8 mouse cellular contexts compared by ENCODE assay signal in genomic region chr17:37203206-37203916, GRCm38 (mm10). TPM values are rescaled to one million over a fixed set of nuclear protein-coding genes. Genes with fewer than 3 reads are reported as not detected.
DNase-seq lines count a peak whose midpoint lies in the region; ATAC-seq and TF ChIP-seq lines count a peak whose summit lies in the region.

No protein-coding gene starts in this region.

- WGBS in forebrain, postnatal 0 days: 1% methylated on average over 4 of the region's 4 CpGs
- 0% methylated on average over 4 of the region's 4 CpGs for WGBS in hindbrain, embryonic 14.5 days

- TF ChIP-seq CTCF in forebrain, postnatal 0 days (IDR thresholded peaks at IDR 0.05; ENCODE audit: low read depth): peak; percentile 100

- no peak overlapping the region for H3K4me2 ChIP-seq in forebrain, postnatal 0 days (ENCODE audit: low read depth)
- no peak overlapping the region for H3K4me2 ChIP-seq in hindbrain, embryonic 14.5 days (replicated peaks)

- peak; percentile 92 for ATAC-seq in forebrain, postnatal 0 days
- peak; percentile 90 for ATAC-seq in hindbrain, embryonic 14.5 days (ENCODE audit: low FRiP score)

- H3K9ac ChIP-seq in forebrain, postnatal 0 days: no peak overlapping the region
- H3K9ac ChIP-seq in hindbrain, embryonic 14.5 days: no peak overlapping the region

- H3K27me3 ChIP-seq in forebrain, postnatal 0 days (ENCODE audit: insufficient read depth, low read length): peaks cover 5% of the 10 kb centered on the region; the same call in 1 of the 2 replicates
- peaks cover 3% of the 10 kb centered on the region for H3K27me3 ChIP-seq in hindbrain, embryonic 14.5 days (ENCODE audit: control insufficient read depth, insufficient read depth, low read length)

- no peaks in the 10 kb centered on the region for H3K4me1 ChIP-seq in forebrain, postnatal 0 days (ENCODE audit: insufficient read depth)
- no peaks in the 10 kb centered on the region for H3K4me1 ChIP-seq in hindbrain, embryonic 14.5 days (replicated peaks; ENCODE audit: control insufficient read depth, insufficient read depth, low read length)

- no peaks in the 10 kb centered on the region for H3K36me3 ChIP-seq in forebrain, postnatal 0 days (ENCODE audit: insufficient read depth)
- H3K36me3 ChIP-seq in hindbrain, embryonic 14.5 days (replicated peaks; ENCODE audit: control insufficient read depth, insufficient read depth): no peaks in the 10 kb centered on the region

- DNase-seq in MEL-GATA-1-ER (ENCODE audit: extremely low read depth, low read depth): peak; percentile 76
- peak; percentile 51 for DNase-seq in cerebellum, adult 11-12 months
- DNase-seq in forebrain, postnatal 0 days: peak; percentile 94
- peak; percentile 95 for DNase-seq in hindbrain, embryonic 14.5 days (ENCODE audit: low spot score)
- DNase-seq in layer of hippocampus, postnatal 14 days (ENCODE audit: low spot score in 2 of 2): peak; percentile 80 to 92
- peak; percentile 51 to 79 for DNase-seq in lung, postnatal 4 days
- peak; percentile 90 to 91 for DNase-seq in right cerebral cortex, adult 2 months (ENCODE audit: low spot score in 2 of 2)
- DNase-seq in urinary bladder, postnatal 14 days (ENCODE audit: low spot score): peak; percentile 83

- no peak overlapping the region for H3K27ac ChIP-seq in forebrain, postnatal 0 days (ENCODE audit: low read depth, low read length)
- H3K27ac ChIP-seq in hindbrain, embryonic 14.5 days: no peak overlapping the region

- no peaks in the 10 kb centered on the region for H3K9me3 ChIP-seq in forebrain, postnatal 0 days (ENCODE audit: low read length)
- H3K9me3 ChIP-seq in hindbrain, embryonic 14.5 days (ENCODE audit: control insufficient read depth, low read length): no peaks in the 10 kb centered on the region

- no peak overlapping the region for H3K4me3 ChIP-seq in forebrain, postnatal 0 days (ENCODE audit: low read depth, low read length)
- H3K4me3 ChIP-seq in hindbrain, embryonic 14.5 days (replicated peaks; ENCODE audit: low read length): no peak overlapping the region

RNA-seq across cellular contexts. Expression of gene Olfr94, which starts 2.6 kb away (rescaled TPM):
- not detected in 2 replicates for total RNA-seq in forebrain, postnatal 0 days (2014; rRNA removed)
- not detected in 2 replicates for polyA plus RNA-seq in forebrain, postnatal 0 days (2015; fragmentation: Nextera tagmentation; extraction: Ambion mirVana)
- 0.21 TPM in 1 of 2 replicates, not detected in the other for polyA plus RNA-seq in hindbrain, embryonic 14.5 days (2014; fragmentation: Nextera tagmentation; extraction: Ambion mirVana)
- total RNA-seq in layer of hippocampus, postnatal 14 days (2021): not detected

RNA-seq across cellular contexts. Expression of gene Olfr95, which starts 9.6 kb away (rescaled TPM):
- total RNA-seq in forebrain, postnatal 0 days (2014; rRNA removed): 0.05 TPM in 1 of 2 replicates, not detected in the other
- polyA plus RNA-seq in forebrain, postnatal 0 days (2015; fragmentation: Nextera tagmentation; extraction: Ambion mirVana): not detected in 2 replicates
- not detected in 2 replicates for polyA plus RNA-seq in hindbrain, embryonic 14.5 days (2014; fragmentation: Nextera tagmentation; extraction: Ambion mirVana)
- total RNA-seq in layer of hippocampus, postnatal 14 days (2021): not detected

RNA-seq across cellular contexts. Expression of gene Ubd, which starts 9.7 kb away (rescaled TPM):
- total RNA-seq in forebrain, postnatal 0 days (2014; rRNA removed): not detected in 2 replicates
- not detected in 2 replicates for polyA plus RNA-seq in forebrain, postnatal 0 days (2015; fragmentation: Nextera tagmentation; extraction: Ambion mirVana)
- not detected in 2 replicates for polyA plus RNA-seq in hindbrain, embryonic 14.5 days (2014; fragmentation: Nextera tagmentation; extraction: Ambion mirVana)
- total RNA-seq in layer of hippocampus, postnatal 14 days (2021): not detected

RNA-seq across cellular contexts. Expression of gene Olfr96, which starts 16.6 kb away (rescaled TPM):
- total RNA-seq in forebrain, postnatal 0 days (2014; rRNA removed): not detected in 2 replicates
- polyA plus RNA-seq in forebrain, postnatal 0 days (2015; fragmentation: Nextera tagmentation; extraction: Ambion mirVana): not detected in 2 replicates
- polyA plus RNA-seq in hindbrain, embryonic 14.5 days (2014; fragmentation: Nextera tagmentation; extraction: Ambion mirVana): not detected in 2 replicates
- not detected for total RNA-seq in layer of hippocampus, postnatal 14 days (2021)

RNA-seq across cellular contexts. Expression of gene Olfr97, which starts 33.8 kb away (rescaled TPM):
- not detected in 2 replicates for total RNA-seq in forebrain, postnatal 0 days (2014; rRNA removed)
- not detected in 2 replicates for polyA plus RNA-seq in forebrain, postnatal 0 days (2015; fragmentation: Nextera tagmentation; extraction: Ambion mirVana)
- not detected in 2 replicates for polyA plus RNA-seq in hindbrain, embryonic 14.5 days (2014; fragmentation: Nextera tagmentation; extraction: Ambion mirVana)
- total RNA-seq in layer of hippocampus, postnatal 14 days (2021): not detected
